Mouse (Mus musculus) lung, adult 2 months (tissue): ENCODE data around the gene Ugt2b38.

Experiments
- CTCF ChIP-seq: fragments of 200-500 bp; IDR thresholded peaks from 2 replicates; pipeline ENCODE4 v1.5.1; 2011; ENCODE audit warnings: mild to moderate bottlenecking, low read length, control low read depth; ENCODE audit not compliant: insufficient read depth
- POLR2A ChIP-seq: fragments of 200-500 bp; IDR thresholded peaks from 2 replicates; pipeline ENCODE4 v1.6.1; 2011; ENCODE audit warnings: low read depth, mild to moderate bottlenecking, control low read depth, low read length, borderline replicate concordance; ENCODE audit errors: extremely low read depth

GRCm38 (mm10) chr5:87455519-87455918 lies 31.5 kb upstream of the Ugt2b38 start:
- TF ChIP-seq POLR2A: no peak
- no peak for TF ChIP-seq CTCF
